Mouse (Mus musculus) CH12F3 (cell line): ENCODE measurements around the gene Hnrnpdl.

ENCODE experiments used
- in situ Hi-C: fragments of 300-500 bp; cut with MboI; formaldehyde crosslinking; loops from 2 replicates; pipeline ENCODE4 v1.14.3; 2020; ENCODE audit warnings: low sequenced_read_pairs

The Hnrnpdl gene

GRCm38 (mm10) chr5:100039602-100040142, at the start of gene Hnrnpdl, which contains the start of gene Enoph1:
TSS of gene Hnrnpdl (minus strand) at chr5:100039664.
TSS of gene Enoph1 (plus strand) at chr5:100039985.
- in situ Hi-C loops, result loop anchor here (10.0 kb wide), 1 partner anchor 55 kb away; no protein-coding TSS in a partner anchor

GRCm38 (mm10) chr5:100085097-100085496, 45.6 kb upstream of the Hnrnpdl start:
- in situ Hi-C loops, result no loop called here

GRCm38 (mm10) chr5:100083953-100084562, 44.6 kb upstream of the Hnrnpdl start:
- in situ Hi-C loops, result no loop called here

- in situ Hi-C loops, result no loop called here
Measured at GRCm38 (mm10) chr5:100082006-100082405, 42.5 kb upstream of the Hnrnpdl start.

- in situ Hi-C loops, result loop anchor here (10.0 kb wide), 1 partner anchor 165 kb away; no protein-coding TSS in a partner anchor
Measured at GRCm38 (mm10) chr5:100079931-100080275, 40.4 kb upstream of the Hnrnpdl start.

GRCm38 (mm10) chr5:100079040-100079930, 39.8 kb upstream of the Hnrnpdl start:
- in situ Hi-C loops, result loop anchor here (10.0 kb wide), 1 partner anchor 166 kb away; no protein-coding TSS in a partner anchor

GRCm38 (mm10) chr5:100074571-100074970, 35.1 kb upstream of the Hnrnpdl start:
- in situ Hi-C loops, result loop anchor here (10.0 kb wide), 1 partner anchor 170 kb away; no protein-coding TSS in a partner anchor

- in situ Hi-C loops, result loop anchor here (10.0 kb wide), 1 partner anchor 172 kb away; no protein-coding TSS in a partner anchor
Measured at GRCm38 (mm10) chr5:100072557-100072956, 33.1 kb upstream of the Hnrnpdl start.

- in situ Hi-C loops, result loop anchor here (10.0 kb wide), 1 partner anchor 173 kb away; no protein-coding TSS in a partner anchor
Measured at GRCm38 (mm10) chr5:100071541-100071940, 32.1 kb upstream of the Hnrnpdl start.

GRCm38 (mm10) chr5:100070255-100070654, 30.8 kb upstream of the Hnrnpdl start:
- in situ Hi-C loops, result loop anchor here (10.0 kb wide), 1 partner anchor 175 kb away; no protein-coding TSS in a partner anchor

- in situ Hi-C loops, result no loop called here
Measured at GRCm38 (mm10) chr5:100069526-100069925, 30.1 kb upstream of the Hnrnpdl start.

GRCm38 (mm10) chr5:100067579-100067978, 28.1 kb upstream of the Hnrnpdl start:
- in situ Hi-C loops, result no loop called here

GRCm38 (mm10) chr5:100060876-100061275, 21.4 kb upstream of the Hnrnpdl start:
- in situ Hi-C loops, result no loop called here

- in situ Hi-C loops, result no loop called here
Measured at GRCm38 (mm10) chr5:100059326-100059725, 19.9 kb upstream of the Hnrnpdl start.

GRCm38 (mm10) chr5:100058729-100059128, 19.3 kb upstream of the Hnrnpdl start:
- in situ Hi-C loops, result no loop called here

GRCm38 (mm10) chr5:100057461-100058209, 18.2 kb upstream of the Hnrnpdl start:
- in situ Hi-C loops, result no loop called here

- in situ Hi-C loops, result no loop called here
Measured at GRCm38 (mm10) chr5:100055866-100056369, 16.5 kb upstream of the Hnrnpdl start.

- in situ Hi-C loops, result no loop called here
Measured at GRCm38 (mm10) chr5:100054807-100055547, 15.5 kb upstream of the Hnrnpdl start.

GRCm38 (mm10) chr5:100052728-100053127, 13.3 kb upstream of the Hnrnpdl start:
- in situ Hi-C loops, result no loop called here

GRCm38 (mm10) chr5:100049904-100050303, 10.4 kb upstream of the Hnrnpdl start:
- in situ Hi-C loops, result no loop called here
